Mouse (Mus musculus) hindbrain, embryonic 16.5 days (tissue): ENCODE measurements around the gene Ncf4. TPM values are rescaled to one million over a fixed set of nuclear protein-coding genes. Genes with fewer than 3 reads are reported as not detected.

Experiments
- ATAC-seq: fragments of 200-750 bp; cut with Nextera tagmentation; 2 replicates; pipeline ENCODE4 v1.8.0; 2017; ENCODE audit warnings: moderate TSS enrichment, moderate library complexity
- H3K27ac ChIP-seq: fragments of 300-500 bp; sonication (generic); 2 replicates; pipeline ENCODE4 v1.5.1; 2014; ENCODE audit warnings: low read depth, mild to moderate bottlenecking, control low read depth, low read length, moderate library complexity
- H3K27me3 ChIP-seq: fragments of 300-500 bp; sonication (generic); replicated peaks from 2 replicates; pipeline ENCODE4 v1.6.1; 2014; ENCODE audit warnings: low read length; ENCODE audit not compliant: control insufficient read depth, insufficient read depth
- H3K36me3 ChIP-seq: fragments of 300-500 bp; sonication (generic); 2 replicates; pipeline ENCODE4 v1.6.1; 2014; ENCODE audit warnings: mild to moderate bottlenecking, low read length, moderate library complexity, mixed read lengths; ENCODE audit not compliant: control insufficient read depth, insufficient read depth
- H3K4me1 ChIP-seq: fragments of 300-500 bp; sonication (generic); 2 replicates; pipeline ENCODE4 v1.6.1; 2014; ENCODE audit warnings: low read depth, low read length; ENCODE audit not compliant: control insufficient read depth, insufficient read depth
- H3K4me2 ChIP-seq: fragments of 300-500 bp; sonication (generic); 2 replicates; pipeline ENCODE4 v1.6.1; 2014; ENCODE audit warnings: mild to moderate bottlenecking, low read length, control low read depth, moderate library complexity
- H3K4me3 ChIP-seq: fragments of 300-500 bp; sonication (generic); 2 replicates; pipeline ENCODE4 v1.5.1; 2014; ENCODE audit warnings: mild to moderate bottlenecking, low read length, control low read depth, moderate library complexity
- H3K9ac ChIP-seq: fragments of 300-500 bp; sonication (generic); 2 replicates; pipeline ENCODE4 v1.6.1; 2014; ENCODE audit warnings: low read depth, mild to moderate bottlenecking, control low read depth, low read length, moderate library complexity
- H3K9me3 ChIP-seq: fragments of 300-500 bp; sonication (generic); 2 replicates; pipeline ENCODE4 v1.6.1; 2014; ENCODE audit warnings: mild to moderate bottlenecking, low read length, moderate library complexity; ENCODE audit not compliant: control insufficient read depth
- WGBS: fragments of 180-500 bp; shearing (Covaris S2); extraction: QIAGEN DNeasy Blood & Tissue Kit; methylation state at CpG from one replicate; pipeline ENCODE4 v1.1.7; 2014; 5-methylcytosine and 5-hydroxymethylcytosine counted together
- polyA plus RNA-seq: library from polyadenylated mRNA; unstranded; fragments of >200 nt; fragmentation: Nextera tagmentation; extraction: Ambion mirVana; gene quantifications from 2 replicates; pipeline ENCODE4 v1.2.1, GENCODE M21; 2015

Ncf4 gene
- polyA plus RNA-seq, 1 experiment from 2014 or later = 1.2 TPM

DNA sequence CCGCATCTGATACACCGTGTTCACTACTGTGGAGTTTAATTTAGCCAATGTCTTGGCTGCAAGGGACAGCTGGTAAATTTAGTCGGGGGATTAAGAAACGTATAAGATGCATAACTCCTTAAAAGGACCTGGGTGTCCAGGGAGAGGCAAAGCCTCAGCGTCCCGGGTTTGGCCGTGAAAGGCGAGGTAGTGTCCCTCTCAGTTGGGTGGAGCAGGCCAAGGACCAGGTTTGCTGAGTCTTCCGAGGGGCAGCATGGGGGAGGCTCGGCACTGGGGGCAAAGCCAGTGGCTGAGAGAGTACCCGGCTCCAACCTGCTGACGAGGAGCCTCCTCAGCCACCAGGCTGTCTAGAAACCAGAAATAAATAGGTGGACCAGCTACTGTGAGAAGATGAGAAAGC, 16.8 kb upstream of the Ncf4 start:
- H3K4me2 ChIP-seq = no peak overlapping the region
- ATAC-seq = no peak
- no peak overlapping the region for H3K27ac ChIP-seq
- no peaks in the 10 kb centered on the region; the same call in 1 of the 2 replicates for H3K4me1 ChIP-seq
- 91% methylated on average over 12 of the region's 12 CpGs for WGBS
- no peak overlapping the region for H3K4me3 ChIP-seq
- H3K27me3 ChIP-seq = no peaks in the 10 kb centered on the region
- no peaks in the 10 kb centered on the region for H3K36me3 ChIP-seq
- no peaks in the 10 kb centered on the region for H3K9me3 ChIP-seq
- no peak overlapping the region for H3K9ac ChIP-seq

DNA sequence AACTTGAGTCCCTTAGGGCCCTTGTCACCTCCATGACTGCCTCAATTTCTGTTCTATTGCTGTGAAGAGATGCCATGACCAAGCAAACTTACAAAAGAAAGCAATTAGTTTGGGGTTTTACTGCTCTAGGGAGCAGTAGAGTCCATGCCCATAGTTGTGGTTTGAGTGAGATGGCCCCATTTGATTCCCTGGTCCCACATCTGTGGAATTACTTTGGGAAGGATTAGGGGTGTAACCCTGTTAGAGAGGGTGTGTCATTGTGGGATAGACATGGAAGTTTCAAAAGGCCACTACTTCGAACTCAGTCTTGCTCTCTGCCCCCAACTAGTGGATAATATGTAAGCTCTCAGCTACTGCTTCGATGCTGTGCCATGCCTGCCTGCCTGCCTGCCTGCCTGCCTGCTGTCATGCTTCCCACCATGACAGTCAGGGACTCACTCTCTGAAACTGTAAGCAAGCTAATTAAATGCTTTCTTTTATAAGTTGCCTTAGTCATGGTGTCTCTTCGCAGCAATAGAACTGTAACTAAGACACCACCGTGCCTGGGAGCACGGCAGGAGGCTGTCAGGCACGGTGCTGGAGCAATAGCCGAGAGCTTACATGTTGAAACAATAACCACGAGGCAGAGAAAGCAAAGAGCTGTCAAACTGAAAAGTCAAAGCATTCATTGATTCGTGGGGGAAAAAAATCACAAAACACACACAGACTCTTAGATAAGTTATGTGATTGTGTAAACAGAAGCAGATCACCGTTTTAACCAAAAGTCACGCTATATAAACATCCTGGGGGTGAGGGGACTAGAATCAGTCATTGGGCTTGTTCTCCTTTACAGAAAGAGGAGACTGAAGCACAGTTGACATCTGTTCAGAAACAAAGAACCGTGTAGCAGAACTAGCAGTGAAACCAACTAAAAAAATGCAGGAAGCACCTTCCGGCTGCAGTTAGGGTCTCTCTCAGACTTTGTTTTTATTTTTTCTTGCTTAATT, 13.0 kb upstream of the Ncf4 start:
- Histone ChIP-seq H3K36me3 (no peaks in the 10 kb centered on the region), H3K4me1 (no peaks in the 10 kb centered on the region; the same call in 1 of the 2 replicates), H3K27ac (no peak overlapping the region), H3K9me3 (no peaks in the 10 kb centered on the region), H3K27me3 (no peaks in the 10 kb centered on the region), H3K9ac (no peak overlapping the region), H3K4me3 (no peak overlapping the region), H3K4me2 (peak overlapping the region; percentile 46)
- peak; percentile 80 for ATAC-seq
- 15% methylated on average over 13 of the region's 13 CpGs for WGBS

DNA sequence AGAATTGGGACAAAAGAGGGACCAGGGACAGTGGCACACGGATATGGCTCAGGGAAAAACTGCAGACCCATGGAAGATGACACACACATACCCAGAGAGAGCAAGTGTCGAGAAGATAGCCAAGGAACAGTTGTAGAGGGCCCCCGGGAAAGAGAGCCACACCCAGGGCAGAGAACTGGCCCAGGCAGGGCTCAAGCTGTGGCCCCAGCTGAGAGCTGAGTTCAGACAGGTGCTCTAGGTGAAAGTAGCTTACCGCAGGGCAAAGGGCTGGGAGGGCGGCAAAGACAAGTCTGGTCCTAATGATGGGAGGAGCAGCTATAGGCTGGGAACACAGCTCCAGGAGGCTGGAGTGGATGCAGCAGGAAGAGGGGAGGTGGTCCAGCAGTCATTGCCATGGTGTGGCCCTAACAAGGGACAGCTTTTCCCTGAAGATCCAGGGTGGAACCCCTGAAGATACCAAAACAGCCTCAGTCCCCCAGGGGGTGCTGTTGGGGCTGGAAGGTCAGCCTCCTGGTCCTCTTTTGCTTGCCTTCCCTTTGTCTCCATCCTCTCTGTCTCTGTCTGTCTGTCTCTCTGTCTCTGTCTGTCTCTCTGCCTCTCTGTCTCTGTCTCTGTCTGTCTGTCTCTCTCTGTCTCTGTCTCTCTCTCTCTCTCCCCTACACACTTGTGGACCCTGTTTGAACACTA, 9.6 kb upstream of the Ncf4 start:
- no peak overlapping the region for H3K4me2 ChIP-seq
- no peaks in the 10 kb centered on the region for H3K27me3 ChIP-seq
- WGBS = 80% methylated on average over 5 of the region's 5 CpGs
- H3K4me1 ChIP-seq = no peaks in the 10 kb centered on the region; the same call in 1 of the 2 replicates
- no peak for ATAC-seq
- H3K27ac ChIP-seq = no peak overlapping the region
- no peak overlapping the region for H3K9ac ChIP-seq
- no peaks in the 10 kb centered on the region for H3K9me3 ChIP-seq
- H3K4me3 ChIP-seq = no peak overlapping the region
- H3K36me3 ChIP-seq = no peaks in the 10 kb centered on the region

DNA sequence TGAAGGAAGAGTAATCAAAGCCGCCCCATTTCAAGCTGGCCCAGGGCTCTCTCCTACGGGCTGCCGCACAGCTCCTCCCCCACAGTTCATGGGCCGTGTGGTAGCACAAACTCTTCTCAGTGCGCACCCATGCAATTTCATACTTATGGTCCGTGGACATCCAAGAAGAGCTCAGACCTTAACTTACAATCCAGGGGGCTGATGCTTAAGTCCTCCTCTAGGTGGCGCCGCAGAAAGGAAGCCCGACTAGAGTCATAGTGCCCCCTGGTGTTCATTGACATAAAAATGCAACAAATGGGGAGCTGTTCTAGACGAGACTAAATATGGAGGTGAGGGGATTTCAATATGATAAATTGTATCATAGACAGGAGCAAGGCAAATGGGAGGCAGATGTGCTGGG, 5.1 kb upstream of the Ncf4 start:
- H3K9me3 ChIP-seq = no peaks in the 10 kb centered on the region
- H3K36me3 ChIP-seq = no peaks in the 10 kb centered on the region
- ATAC-seq = no peak
- WGBS = 25% methylated on average over 10 of the region's 10 CpGs
- no peak overlapping the region for H3K4me2 ChIP-seq
- no peaks in the 10 kb centered on the region for H3K27me3 ChIP-seq
- H3K4me3 ChIP-seq = no peak overlapping the region
- H3K4me1 ChIP-seq = no peaks in the 10 kb centered on the region
- no peak overlapping the region for H3K27ac ChIP-seq
- no peak overlapping the region for H3K9ac ChIP-seq

DNA sequence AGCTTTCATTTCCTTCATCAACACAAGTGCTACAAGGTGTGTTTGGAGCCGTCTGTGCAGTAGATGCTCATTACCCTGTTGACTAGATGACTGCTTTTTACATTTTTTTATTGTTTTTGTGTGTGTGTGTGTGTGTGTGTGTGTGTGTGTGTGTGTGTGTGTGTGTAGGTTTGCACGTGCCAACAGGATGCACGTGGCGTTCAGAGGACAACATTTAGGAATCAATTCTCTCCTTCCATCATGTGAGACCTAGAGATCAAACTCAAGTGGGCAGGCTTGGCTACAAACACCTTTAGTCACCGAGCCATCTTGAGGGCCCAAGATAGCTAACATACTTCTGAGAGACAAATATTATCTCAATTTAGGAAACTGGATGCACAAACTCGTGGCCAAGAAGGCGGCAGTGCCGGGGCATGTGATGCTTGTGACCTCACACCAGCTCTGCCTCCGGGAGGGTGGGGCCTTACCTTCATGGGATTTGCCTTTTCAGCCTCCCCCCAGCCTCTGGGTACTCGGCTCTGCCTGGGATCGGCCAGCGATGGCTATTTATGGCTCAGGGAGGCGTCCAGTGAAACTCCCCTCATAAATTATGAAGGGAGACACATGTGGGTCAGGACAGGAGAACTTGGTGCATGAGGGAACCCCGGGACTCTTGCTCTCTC, 4.5 kb upstream of the Ncf4 start:
- H3K27ac ChIP-seq = no peak overlapping the region
- WGBS = 77% methylated on average over 14 of the region's 14 CpGs
- H3K9ac ChIP-seq = no peak overlapping the region
- ATAC-seq = no peak
- no peak overlapping the region for H3K4me2 ChIP-seq
- H3K4me1 ChIP-seq = no peaks in the 10 kb centered on the region
- no peaks in the 10 kb centered on the region for H3K27me3 ChIP-seq
- H3K36me3 ChIP-seq = no peaks in the 10 kb centered on the region
- H3K4me3 ChIP-seq = no peak overlapping the region
- H3K9me3 ChIP-seq = no peaks in the 10 kb centered on the region

DNA sequence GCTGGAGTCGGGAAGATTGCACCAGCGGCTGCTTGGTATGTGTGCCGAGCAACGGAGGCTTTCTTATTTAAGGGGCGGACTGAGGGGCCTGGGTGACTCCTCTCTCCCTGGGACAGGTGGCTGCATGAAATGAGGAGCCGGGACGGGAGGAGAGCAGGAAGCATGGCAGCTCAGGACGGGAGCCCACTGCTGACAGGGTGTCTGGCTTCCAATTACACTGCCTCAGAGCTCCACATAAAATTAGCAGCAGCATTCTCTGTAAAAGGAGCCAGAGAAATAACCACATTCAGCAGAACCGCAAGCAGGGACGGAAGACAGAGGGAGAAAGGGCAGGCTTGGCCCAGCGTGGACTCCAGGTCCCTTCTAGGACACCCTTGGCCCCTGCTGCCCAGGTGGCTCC, 3.3 kb upstream of the Ncf4 start:
- ATAC-seq = no peak
- no peaks in the 10 kb centered on the region for H3K4me1 ChIP-seq
- no peaks in the 10 kb centered on the region for H3K27me3 ChIP-seq
- H3K36me3 ChIP-seq = no peaks in the 10 kb centered on the region
- no peak overlapping the region; the same call in 1 of the 2 replicates for H3K9ac ChIP-seq
- H3K9me3 ChIP-seq = no peaks in the 10 kb centered on the region
- no peak overlapping the region for H3K4me3 ChIP-seq
- no peak overlapping the region for H3K4me2 ChIP-seq
- no peak overlapping the region for H3K27ac ChIP-seq
- 55% methylated on average over 11 of the region's 11 CpGs for WGBS

DNA sequence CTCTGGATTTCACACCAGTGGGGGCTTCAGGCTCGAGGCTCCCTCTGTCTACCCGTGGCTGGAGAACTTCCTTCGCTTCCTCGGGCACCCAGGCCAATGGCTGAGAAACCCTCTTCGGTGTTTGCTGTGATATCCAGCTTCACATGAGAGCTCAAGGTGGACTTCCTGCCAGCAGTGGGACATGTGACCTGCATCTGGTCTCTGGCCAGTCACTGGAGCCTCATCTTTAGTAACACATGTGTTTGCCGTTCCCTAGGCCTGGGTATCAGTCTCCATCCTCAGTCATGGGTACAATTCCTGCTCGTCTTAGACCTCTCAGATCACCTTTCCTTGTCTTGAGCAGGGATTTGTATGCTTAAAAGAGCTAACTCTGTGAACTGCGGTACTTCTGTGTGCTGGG, 1.5 kb upstream of the Ncf4 start:
- no peak overlapping the region for H3K9ac ChIP-seq
- H3K4me2 ChIP-seq = no peak overlapping the region
- H3K27ac ChIP-seq = no peak overlapping the region
- 89% methylated on average over 8 of the region's 8 CpGs for WGBS
- H3K9me3 ChIP-seq = no peaks in the 10 kb centered on the region
- no peak overlapping the region for H3K4me3 ChIP-seq
- H3K4me1 ChIP-seq = no peaks in the 10 kb centered on the region
- H3K36me3 ChIP-seq = no peaks in the 10 kb centered on the region
- no peaks in the 10 kb centered on the region for H3K27me3 ChIP-seq
- no peak for ATAC-seq

DNA sequence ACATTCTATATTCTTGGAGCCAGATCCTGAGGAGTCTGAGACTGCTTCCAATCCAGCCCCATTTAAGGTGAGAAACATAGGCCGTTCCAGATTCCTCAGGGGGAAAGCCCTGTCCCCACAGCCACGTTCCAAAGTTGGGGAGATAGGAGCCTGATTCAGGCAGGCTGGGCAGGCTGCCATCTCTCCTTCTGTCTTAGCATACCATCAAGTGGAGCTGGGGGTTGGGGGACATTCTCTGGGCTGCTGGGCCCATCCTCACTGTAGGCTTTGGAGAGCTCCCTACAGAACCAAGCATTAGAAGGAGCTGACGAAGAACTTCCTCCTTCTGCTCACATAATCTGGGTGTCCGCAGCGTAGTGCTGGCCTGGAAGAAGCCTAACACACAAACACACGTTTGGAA, 827 bp upstream of the Ncf4 start:
- Histone ChIP-seq H3K27me3 (no peaks in the 10 kb centered on the region), H3K4me3 (no peak overlapping the region), H3K9me3 (no peaks in the 10 kb centered on the region), H3K9ac (no peak overlapping the region), H3K4me2 (no peak overlapping the region), H3K4me1 (no peaks in the 10 kb centered on the region), H3K27ac (no peak overlapping the region), H3K36me3 (no peaks in the 10 kb centered on the region)
- no peak for ATAC-seq
- whole genome bisulfite sequencing = 66% methylated on average over 6 of the region's 6 CpGs
